Mouse (Mus musculus) myocyte (in vitro differentiated cells): Measurements from ENCODE around the gene Trnt1. TPM values are rescaled to one million over a fixed set of nuclear protein-coding genes. Genes with fewer than 3 reads are reported as not detected.
A peak's percentile ranks its signal among the peaks of the same experiment; 100 is the strongest.

Experiments
- H3K27me3 ChIP-seq: one replicate; pipeline ENCODE4 v1.6.1; 2011; ENCODE audit not compliant: control insufficient read depth, insufficient read depth, insufficient read length
- H3K36me3 ChIP-seq: one replicate; pipeline ENCODE4 v1.6.1; 2011; ENCODE audit not compliant: control insufficient read depth, insufficient read depth
- H3K4me2 ChIP-seq: one replicate; pipeline ENCODE4 v1.6.1; 2011; ENCODE audit warnings: low read depth, control low read depth
- H3K4me3 ChIP-seq: one replicate; pipeline ENCODE4 v1.5.1; 2011; ENCODE audit warnings: mild to moderate bottlenecking, control low read depth, moderate library complexity
- H3K79me2 ChIP-seq: one replicate; pipeline ENCODE4 v1.6.1; 2011; ENCODE audit not compliant: control insufficient read depth, insufficient read depth
- H3ac ChIP-seq: one replicate; pipeline ENCODE4 v1.6.1; 2011; ENCODE audit not compliant: control insufficient read depth, insufficient read length
- CEBPB ChIP-seq: IDR thresholded peaks from 2 replicates; pipeline ENCODE4 v1.6.1; 2011; ENCODE audit warnings: mild to moderate bottlenecking, moderate library complexity; ENCODE audit not compliant: poor library complexity, insufficient read depth, severe bottlenecking
- E2F4 ChIP-seq: IDR thresholded peaks from one replicate; pipeline ENCODE4 v1.6.1; 2011; ENCODE audit warnings: mild to moderate bottlenecking, control low read depth, moderate library complexity; ENCODE audit not compliant: insufficient read depth
- MAX ChIP-seq: IDR thresholded peaks from one replicate; pipeline ENCODE4 v1.6.1; 2011; ENCODE audit warnings: low read depth, mild to moderate bottlenecking, control low read depth
- MYOD1 ChIP-seq, 3 experiments: IDR thresholded peaks; one replicate each; pipeline ENCODE4 v1.6.1; 2011; ENCODE audit warnings: control low read depth in 2 of 3, low read depth in 2 of 3, mild to moderate bottlenecking in 2 of 3, moderate library complexity in 1 of 3; ENCODE audit not compliant: insufficient read length in 2 of 3, control insufficient read depth in 1 of 3
- MYOG ChIP-seq, 3 experiments: IDR thresholded peaks; one replicate each; pipeline ENCODE4 v1.6.1; 2011; ENCODE audit warnings: control low read depth in 2 of 3, low read depth in 2 of 3, mild to moderate bottlenecking in 2 of 3; ENCODE audit not compliant: insufficient read length in 2 of 3, control insufficient read depth in 1 of 3, insufficient read depth in 1 of 3
- POLR2A ChIP-seq: IDR thresholded peaks from one replicate; pipeline ENCODE4 v1.6.1; 2011; ENCODE audit warnings: low read depth, mild to moderate bottlenecking, control low read depth, moderate library complexity; ENCODE audit not compliant: insufficient read length
- POLR2AphosphoS2 ChIP-seq: IDR thresholded peaks from one replicate; pipeline ENCODE4 v1.6.1; 2011; ENCODE audit warnings: low read depth, control low read depth; ENCODE audit not compliant: insufficient read length
- REST ChIP-seq: IDR thresholded peaks from one replicate; pipeline ENCODE4 v1.6.1; 2011; ENCODE audit warnings: mild to moderate bottlenecking, control low read depth, moderate library complexity; ENCODE audit not compliant: insufficient read depth, insufficient read length
- SRF ChIP-seq: IDR thresholded peaks from one replicate; pipeline ENCODE4 v1.6.1; 2011; ENCODE audit warnings: low read depth; ENCODE audit not compliant: control insufficient read depth, insufficient read length
- TCF12 ChIP-seq: IDR thresholded peaks from one replicate; pipeline ENCODE4 v1.6.1; 2011; ENCODE audit warnings: mild to moderate bottlenecking, control low read depth; ENCODE audit not compliant: poor library complexity, insufficient read depth, severe bottlenecking
- TCF3 ChIP-seq: IDR thresholded peaks from one replicate; pipeline ENCODE4 v1.6.1; 2011; ENCODE audit warnings: low read depth, control low read depth; ENCODE audit not compliant: insufficient read length
- USF1 ChIP-seq: IDR thresholded peaks from one replicate; pipeline ENCODE4 v1.6.1; 2011; ENCODE audit warnings: low read depth, mild to moderate bottlenecking, control low read depth, moderate library complexity
- polyA plus RNA-seq: library from polyadenylated mRNA; unstranded; fragments of >200 nt; fragmentation: generic; extraction: Trizol; gene quantifications from one replicate; pipeline ENCODE4 v1.2.1, GENCODE M21; 2012; ENCODE audit warnings: missing spikeins

Gene Trnt1
- polyA plus RNA-seq, 1 experiment = 14.0 TPM

DNA sequence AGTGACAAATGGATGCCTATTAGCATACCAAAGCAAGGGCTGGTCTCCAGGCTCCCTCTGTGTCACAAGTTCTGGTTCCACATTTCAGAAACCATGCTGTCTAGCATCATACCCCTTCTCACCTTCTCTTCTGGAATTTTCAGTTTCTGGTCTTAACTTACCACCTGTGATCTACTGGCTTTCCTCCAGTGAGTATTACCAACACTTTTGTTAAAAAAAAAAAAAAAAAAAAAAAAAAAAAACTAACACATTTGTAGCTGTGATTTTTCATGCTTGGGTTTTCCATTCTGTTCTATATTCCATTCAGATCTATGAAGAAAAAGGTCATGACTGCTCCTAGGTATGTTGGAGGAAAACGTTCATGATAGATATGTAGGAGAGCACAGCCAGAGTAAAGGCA is 3.0 kb upstream of the Trnt1 start:
- H3K79me2 ChIP-seq = peaks cover 17% of the 10 kb centered on the region
- TF ChIP-seq POLR2A = no peak
- no peak for TF ChIP-seq POLR2AphosphoS2
- TF ChIP-seq MYOD1 (IDR thresholded peaks at IDR 0.05; ENCODE audit: control insufficient read depth in 1 of 3, insufficient read length in 2 of 3, low read depth in 2 of 3) = no peak
- TF ChIP-seq MYOG (IDR thresholded peaks at IDR 0.05; ENCODE audit: control insufficient read depth in 1 of 3, insufficient read depth in 1 of 3, insufficient read length in 2 of 3, low read depth in 2 of 3) = no peak
- no peak for TF ChIP-seq CEBPB
- TF ChIP-seq REST = no peak
- H3K4me3 ChIP-seq = no peak overlapping the region
- H3K27me3 ChIP-seq = no peaks in the 10 kb centered on the region
- no peak overlapping the region for H3ac ChIP-seq
- H3K4me2 ChIP-seq = no peak overlapping the region
- H3K36me3 ChIP-seq = no peaks in the 10 kb centered on the region

DNA sequence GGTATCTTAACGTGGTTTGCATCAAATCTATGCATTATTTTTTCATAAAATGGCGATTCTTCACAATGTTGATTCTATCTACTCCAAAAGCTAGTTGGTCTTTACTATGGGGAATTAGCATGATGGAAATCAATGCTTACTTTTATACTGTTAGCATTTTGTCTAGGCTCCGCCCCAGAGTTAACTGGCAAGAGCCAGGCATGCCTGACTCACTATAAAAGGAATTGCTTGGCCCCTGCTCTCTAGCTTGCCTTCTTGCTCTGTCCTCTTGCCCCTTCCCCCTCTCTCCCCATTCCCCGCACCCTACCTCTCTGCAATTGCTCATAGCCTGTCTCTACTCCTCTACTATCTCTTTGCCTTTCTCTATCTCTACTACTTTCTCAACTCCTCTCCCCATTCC is 2.1 kb upstream of the Trnt1 start:
- Histone ChIP-seq H3K4me3 (no peak overlapping the region), H3ac (no peak overlapping the region), H3K79me2 (peaks cover 24% of the 10 kb centered on the region), H3K27me3 (no peaks in the 10 kb centered on the region), H3K36me3 (no peaks in the 10 kb centered on the region), H3K4me2 (no peak overlapping the region)
- TF ChIP-seq REST (no peak), MYOD1 (IDR thresholded peaks at IDR 0.05; ENCODE audit: control insufficient read depth in 1 of 3, insufficient read length in 2 of 3, low read depth in 2 of 3) (no peak), E2F4 (no peak)

DNA sequence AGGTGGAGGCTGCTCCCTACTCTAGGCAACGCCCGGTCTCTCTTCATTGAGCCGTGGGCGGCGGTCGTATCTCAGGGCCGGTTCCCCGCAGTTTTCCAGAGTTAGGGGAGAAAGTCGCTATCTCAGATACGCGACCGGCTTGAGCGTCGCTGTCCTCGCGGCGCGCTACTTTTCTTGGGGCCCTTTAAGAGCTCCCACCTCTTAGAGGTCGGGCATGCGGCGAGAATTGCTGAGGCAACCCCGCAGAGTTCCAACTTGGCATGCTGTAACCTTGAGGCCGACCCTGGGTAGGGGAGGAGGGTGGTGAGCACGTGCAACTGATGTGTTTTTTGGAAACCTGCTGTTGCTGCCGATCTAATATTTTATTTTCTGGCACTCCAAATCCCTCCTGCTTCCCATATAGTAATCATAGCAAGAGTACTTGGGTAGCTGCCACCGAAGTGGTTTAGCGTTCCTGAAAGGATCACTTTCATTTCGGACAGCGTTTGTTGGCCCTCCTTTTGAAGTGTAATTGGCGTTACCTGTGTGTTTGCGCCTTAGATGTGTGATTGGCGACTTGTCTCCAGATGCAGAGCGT is 458 bp downstream of the Trnt1 start:
- H3K27me3 ChIP-seq = no peaks in the 10 kb centered on the region
- no peak for TF ChIP-seq TCF12
- TF ChIP-seq CEBPB = no peak
- no peak for TF ChIP-seq USF1
- no peak for TF ChIP-seq MAX
- no peaks in the 10 kb centered on the region for H3K36me3 ChIP-seq
- H3ac ChIP-seq = peak overlapping the region; percentile 16
- H3K4me3 ChIP-seq = peak overlapping the region; percentile 96
- peak overlapping the region; percentile 96 for H3K4me2 ChIP-seq
- peaks cover 24% of the 10 kb centered on the region for H3K79me2 ChIP-seq

DNA sequence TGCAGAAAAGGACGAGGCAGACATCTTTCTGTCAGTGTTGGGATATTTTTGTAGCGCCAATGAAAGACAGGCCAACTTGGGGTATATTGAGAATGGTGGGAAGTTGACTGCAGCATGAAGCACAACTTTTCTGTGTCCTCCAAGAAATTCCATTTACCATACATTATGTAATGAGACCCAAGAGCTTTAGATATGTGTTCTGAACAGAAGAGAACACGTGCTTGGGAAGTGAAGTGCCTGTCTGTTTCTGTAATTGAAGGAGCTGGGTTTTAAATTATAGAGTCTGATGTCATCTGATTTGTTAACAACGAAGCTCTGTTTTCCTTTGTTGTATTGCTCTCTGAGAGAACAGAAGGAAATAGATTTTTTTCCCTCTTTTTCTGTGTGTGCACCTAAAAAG is 1.1 kb downstream of the Trnt1 start:
- H3K4me3 ChIP-seq = peak overlapping the region; percentile 96
- no peaks in the 10 kb centered on the region for H3K27me3 ChIP-seq
- peaks cover 2% of the 10 kb centered on the region for H3K36me3 ChIP-seq
- TF ChIP-seq REST = no peak
- TF ChIP-seq MYOD1 (IDR thresholded peaks at IDR 0.05; ENCODE audit: control insufficient read depth in 1 of 3, insufficient read length in 2 of 3, low read depth in 2 of 3) = no peak
- no peak for TF ChIP-seq TCF3
- TF ChIP-seq MAX = no peak
- no peak for TF ChIP-seq POLR2AphosphoS2
- TF ChIP-seq TCF12 = no peak
- TF ChIP-seq POLR2A = no peak
- TF ChIP-seq MYOG (IDR thresholded peaks at IDR 0.05; ENCODE audit: control insufficient read depth in 1 of 3, insufficient read depth in 1 of 3, insufficient read length in 2 of 3, low read depth in 2 of 3) = no peak
- no peak for TF ChIP-seq CEBPB
- no peak for TF ChIP-seq E2F4
- no peak for TF ChIP-seq USF1
- TF ChIP-seq SRF = no peak
- peaks cover 24% of the 10 kb centered on the region for H3K79me2 ChIP-seq
- H3ac ChIP-seq = peak overlapping the region; percentile 16
- H3K4me2 ChIP-seq = peak overlapping the region; percentile 96

DNA sequence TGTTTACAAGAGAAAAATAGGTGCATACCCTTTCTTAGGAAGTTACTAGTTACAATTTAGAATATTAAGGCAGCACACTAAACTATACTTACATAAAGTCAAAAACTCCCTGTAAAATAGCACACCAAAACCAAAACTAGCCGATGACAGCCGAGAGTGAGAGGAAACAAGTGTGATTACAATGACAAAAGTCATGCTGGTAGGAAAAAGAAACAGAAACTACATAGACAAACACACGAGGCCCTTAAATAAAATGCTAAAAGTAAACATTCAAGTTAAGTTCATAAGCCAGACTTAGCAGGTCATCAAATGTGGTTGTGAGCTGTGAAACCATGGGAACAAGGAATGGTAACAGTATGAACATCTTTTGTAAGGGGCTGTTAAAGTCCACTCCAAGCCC is 18.2 kb downstream of the Trnt1 start:
- H3K4me3 ChIP-seq = no peak overlapping the region
- TF ChIP-seq POLR2A (no peak), POLR2AphosphoS2 (no peak), MYOG (IDR thresholded peaks at IDR 0.05; ENCODE audit: control insufficient read depth in 1 of 3, insufficient read depth in 1 of 3, insufficient read length in 2 of 3, low read depth in 2 of 3) (no peak), E2F4 (no peak), CEBPB (no peak), SRF (no peak), REST (no peak), TCF3 (no peak), MAX (no peak), TCF12 (no peak), USF1 (no peak), MYOD1 (IDR thresholded peaks at IDR 0.05; ENCODE audit: control insufficient read depth in 1 of 3, insufficient read length in 2 of 3, low read depth in 2 of 3) (no peak)
- H3K36me3 ChIP-seq = peaks cover 61% of the 10 kb centered on the region

More for the DNA sequence above, 18.2 kb downstream of the Trnt1 start:
- H3K79me2 ChIP-seq = no peaks in the 10 kb centered on the region
- no peak overlapping the region for H3ac ChIP-seq
- no peak overlapping the region for H3K4me2 ChIP-seq
- no peaks in the 10 kb centered on the region for H3K27me3 ChIP-seq
